Mouse (Mus musculus) adrenal gland, adult 2 months (tissue): ENCODE measurements around the gene Ifnab. TPM values are rescaled to one million over a fixed set of nuclear protein-coding genes. Genes with fewer than 3 reads are reported as not detected.

Experiments
- DNase-seq: peaks from one replicate; pipeline ENCODE4 v3.0.0; 2021
- polyA plus RNA-seq: library from polyadenylated mRNA; depleted of rRNA; stranded (reverse); fragments of >200 nt; gene quantifications from 2 replicates; pipeline ENCODE4 v1.2.3, GENCODE M21; 2012; rRNA removed
- total RNA-seq, 2 experiments: library from RNA; stranded (reverse); gene quantifications; 2 replicates each; pipeline ENCODE4 v1.2.3; 2021

Ifnab gene
- total and polyA plus RNA-seq, 3 experiments, result not detected

- no peak for DNase-seq
These were observed 14.3 kb downstream of the Ifnab start, which contains the start of gene Ifna16 for GRCm38 (mm10) chr4:88676824-88677223. Gene Ifna16, minus strand, starts transcription at chr4:88676924.

- no peak for DNase-seq
These were observed 35.7 kb downstream of the Ifnab start for GRCm38 (mm10) chr4:88655461-88655860.

- DNase-seq, result no peak
These were observed 37.5 kb downstream of the Ifnab start for GRCm38 (mm10) chr4:88653644-88654043.

- DNase-seq, result no peak
These were observed 46.8 kb downstream of the Ifnab start, which contains the start of gene Ifna13 for GRCm38 (mm10) chr4:88644359-88644758. Gene Ifna13, minus strand, starts transcription at chr4:88644459.

- no peak for DNase-seq
These were observed 48.6 kb downstream of the Ifnab start for GRCm38 (mm10) chr4:88642526-88642925.

- peak; percentile 90 for DNase-seq
These were observed 49.9 kb downstream of the Ifnab start for GRCm38 (mm10) chr4:88641077-88641831.

GRCm38 (mm10) chr4:88640704-88641076 lies 50.5 kb downstream of the Ifnab start:
- DNase-seq, result no peak

Other genes starting within 250 kb of the Ifnab start
Only the 30 nearest of the 32 such genes appear.
- not detected for gene Ifna15, start 133.1 kb downstream of the Ifnab start, total RNA-seq
- gene Ifna15, start 133.1 kb downstream of the Ifnab start, polyA plus RNA-seq, result not detected in 2 replicates
- gene Ifna14, start 119.6 kb downstream of the Ifnab start, total RNA-seq, result not detected
- gene Ifna14, start 119.6 kb downstream of the Ifnab start, polyA plus RNA-seq, result not detected in 2 replicates
- gene Ifna9, start 99.0 kb downstream of the Ifnab start, total RNA-seq, result not detected
- gene Ifna9, start 99.0 kb downstream of the Ifnab start, polyA plus RNA-seq, result 0.22 TPM in 1 of 2 replicates, not detected in the other
- not detected for gene Ifna12, start 88.0 kb downstream of the Ifnab start, total RNA-seq
- gene Ifna12, start 88.0 kb downstream of the Ifnab start, polyA plus RNA-seq, result not detected in 2 replicates
- gene C87499, start 56.9 kb downstream of the Ifnab start, total RNA-seq, result not detected
- not detected in 2 replicates for gene C87499, start 56.9 kb downstream of the Ifnab start, polyA plus RNA-seq
- not detected for gene Ifna13, start 46.9 kb downstream of the Ifnab start, total RNA-seq
- not detected in 2 replicates for gene Ifna13, start 46.9 kb downstream of the Ifnab start, polyA plus RNA-seq
- not detected for gene Ifna16, start 14.4 kb downstream of the Ifnab start, total RNA-seq
- not detected in 2 replicates for gene Ifna16, start 14.4 kb downstream of the Ifnab start, polyA plus RNA-seq
- not detected for gene Ifna2, start 7.4 kb downstream of the Ifnab start, total RNA-seq
- gene Ifna2, start 7.4 kb downstream of the Ifnab start, polyA plus RNA-seq, result not detected in 2 replicates
- under 1 TPM in 1 of 2 experiments, not detected in 1; 0.38 TPM for gene Gm26566, start 30.4 kb upstream of the Ifnab start, total RNA-seq
- 0.76 and 1.0 TPM in 2 replicates for gene Gm26566, start 30.4 kb upstream of the Ifnab start, polyA plus RNA-seq
- gene Klhl9, start 31.1 kb upstream of the Ifnab start, total RNA-seq, result 10 to 100 TPM; 70.8 to 79.3 TPM
- gene Klhl9, start 31.1 kb upstream of the Ifnab start, polyA plus RNA-seq, result 22.2 and 29.6 TPM in 2 replicates
- not detected for gene Gm13271, start 63.5 kb upstream of the Ifnab start, total RNA-seq
- gene Gm13271, start 63.5 kb upstream of the Ifnab start, polyA plus RNA-seq, result not detected in 2 replicates
- not detected for gene Gm13283, start 68.8 kb upstream of the Ifnab start, total RNA-seq
- not detected in 2 replicates for gene Gm13283, start 68.8 kb upstream of the Ifnab start, polyA plus RNA-seq
- gene Gm13290, start 82.5 kb upstream of the Ifnab start, total RNA-seq, result not detected
- not detected in 2 replicates for gene Gm13290, start 82.5 kb upstream of the Ifnab start, polyA plus RNA-seq
- not detected for gene Gm13289, start 85.6 kb upstream of the Ifnab start, total RNA-seq
- not detected in 2 replicates for gene Gm13289, start 85.6 kb upstream of the Ifnab start, polyA plus RNA-seq
- gene Gm13272, start 88.5 kb upstream of the Ifnab start, total RNA-seq, result not detected
- not detected in 2 replicates for gene Gm13272, start 88.5 kb upstream of the Ifnab start, polyA plus RNA-seq
- gene Ifnz, start 90.8 kb upstream of the Ifnab start, total RNA-seq, result not detected
- not detected in 2 replicates for gene Ifnz, start 90.8 kb upstream of the Ifnab start, polyA plus RNA-seq
- not detected for gene Gm13276, start 94.3 kb upstream of the Ifnab start, total RNA-seq
- not detected in 2 replicates for gene Gm13276, start 94.3 kb upstream of the Ifnab start, polyA plus RNA-seq
- gene Gm13277, start 97.3 kb upstream of the Ifnab start, total RNA-seq, result not detected
- not detected in 2 replicates for gene Gm13277, start 97.3 kb upstream of the Ifnab start, polyA plus RNA-seq
- gene Gm13278, start 100.2 kb upstream of the Ifnab start, total RNA-seq, result not detected
- gene Gm13278, start 100.2 kb upstream of the Ifnab start, polyA plus RNA-seq, result not detected in 2 replicates
- gene Gm13275, start 103.1 kb upstream of the Ifnab start, total RNA-seq, result not detected
- 0.22 TPM in 1 of 2 replicates, not detected in the other for gene Gm13275, start 103.1 kb upstream of the Ifnab start, polyA plus RNA-seq
- not detected for gene Gm13279, start 106.0 kb upstream of the Ifnab start, total RNA-seq
- not detected in 2 replicates for gene Gm13279, start 106.0 kb upstream of the Ifnab start, polyA plus RNA-seq
- not detected for gene Gm13285, start 108.3 kb upstream of the Ifnab start, total RNA-seq
- gene Gm13285, start 108.3 kb upstream of the Ifnab start, polyA plus RNA-seq, result not detected in 2 replicates
- not detected for gene Gm13287, start 111.9 kb upstream of the Ifnab start, total RNA-seq
- 0.22 TPM in 1 of 2 replicates, not detected in the other for gene Gm13287, start 111.9 kb upstream of the Ifnab start, polyA plus RNA-seq
- gene Gm13288, start 114.2 kb upstream of the Ifnab start, total RNA-seq, result not detected
- not detected in 2 replicates for gene Gm13288, start 114.2 kb upstream of the Ifnab start, polyA plus RNA-seq
- gene Ifna7, start 124.9 kb upstream of the Ifnab start, total RNA-seq, result not detected
- not detected in 2 replicates for gene Ifna7, start 124.9 kb upstream of the Ifnab start, polyA plus RNA-seq
- gene Ifna11, start 128.6 kb upstream of the Ifnab start, total RNA-seq, result not detected
- not detected in 2 replicates for gene Ifna11, start 128.6 kb upstream of the Ifnab start, polyA plus RNA-seq
- gene Ifna6, start 136.1 kb upstream of the Ifnab start, total RNA-seq, result not detected
- not detected in 2 replicates for gene Ifna6, start 136.1 kb upstream of the Ifnab start, polyA plus RNA-seq
- not detected for gene Ifna5, start 144.2 kb upstream of the Ifnab start, total RNA-seq
- not detected in 2 replicates for gene Ifna5, start 144.2 kb upstream of the Ifnab start, polyA plus RNA-seq
- not detected for gene Ifna4, start 150.5 kb upstream of the Ifnab start, total RNA-seq
- not detected in 2 replicates for gene Ifna4, start 150.5 kb upstream of the Ifnab start, polyA plus RNA-seq
- gene Ifna1, start 158.7 kb upstream of the Ifnab start, total RNA-seq, result not detected
- gene Ifna1, start 158.7 kb upstream of the Ifnab start, polyA plus RNA-seq, result not detected in 2 replicates